Mouse (Mus musculus) layer of hippocampus, adult 18-20 months (tissue): ENCODE results near the gene Pced1b. TPM values are rescaled to one million over a fixed set of nuclear protein-coding genes. Genes with fewer than 3 reads are reported as not detected.
"Not testable (repeated sequence)": the region's sequence is repeated elsewhere in the genome, so short reads cannot be mapped to it uniquely, and the experiment has no call there.

ENCODE experiments used
- DNase-seq, 2 experiments: peaks; one replicate each; pipeline ENCODE4 v3.0.0; 2022; ENCODE audit warnings: low spot score in 2 of 2
- long read RNA-seq: library from polyadenylated mRNA; stranded (forward); transcript quantifications from one replicate; pipeline ENCODE4 v2.0.0, GENCODE M21; 2021
- total RNA-seq, 2 experiments: library from RNA; stranded (reverse); gene quantifications; 2 replicates each; pipeline ENCODE4 v1.2.3; 2021

Pced1b gene
- 1 to 10 TPM; 6.0 to 6.9 TPM for total RNA-seq
- long read RNA-seq, partial matches to known transcripts, result 0 of 1 reads
- long read RNA-seq, other reads (novel, unspliced or antisense), result 1 of 1 reads

GRCm38 (mm10) chr15:97246911-97247790 lies at the start of gene Pced1b, which contains the start of gene Amigo2:
Pced1b (plus strand) TSS chr15:97247107.
Amigo2 (minus strand) TSS chr15:97247287.
- peak; percentile 19 to 62 for DNase-seq

GRCm38 (mm10) chr15:97204889-97205288 lies 42.0 kb upstream of the Pced1b start:
- no peak for DNase-seq

- no peak for DNase-seq
Observed at GRCm38 (mm10) chr15:97205776-97206175, 41.1 kb upstream of the Pced1b start.

- DNase-seq, result no peak
Observed at GRCm38 (mm10) chr15:97206506-97206905, 40.4 kb upstream of the Pced1b start.

- not testable (repeated sequence) for DNase-seq
Observed at GRCm38 (mm10) chr15:97209754-97210153, 37.2 kb upstream of the Pced1b start.

GRCm38 (mm10) chr15:97212501-97213477 lies 34.1 kb upstream of the Pced1b start:
- DNase-seq, result no peak

- no peak for DNase-seq
Observed at GRCm38 (mm10) chr15:97216843-97217242, 30.1 kb upstream of the Pced1b start.

GRCm38 (mm10) chr15:97223431-97223830 lies 23.5 kb upstream of the Pced1b start:
- DNase-seq, result no peak

GRCm38 (mm10) chr15:97224003-97224402 lies 22.9 kb upstream of the Pced1b start:
- no peak for DNase-seq

GRCm38 (mm10) chr15:97229494-97230077 lies 17.3 kb upstream of the Pced1b start:
- no peak for DNase-seq

- DNase-seq, result no peak
Observed at GRCm38 (mm10) chr15:97234076-97234475, 12.8 kb upstream of the Pced1b start.

- peak in 1 of 2 experiments; percentile 63 for DNase-seq
Observed at GRCm38 (mm10) chr15:97235183-97235582, 11.7 kb upstream of the Pced1b start.

- no peak for DNase-seq
Observed at GRCm38 (mm10) chr15:97236943-97237342, 10.0 kb upstream of the Pced1b start.

GRCm38 (mm10) chr15:97245392-97245791 lies 1.5 kb upstream of the Pced1b start:
- DNase-seq, result no peak

- no peak for DNase-seq
Observed at GRCm38 (mm10) chr15:97246256-97246655, 651 bp upstream of the Pced1b start.

GRCm38 (mm10) chr15:97247791-97248161 lies 869 bp downstream of the Pced1b start:
- DNase-seq, result no peak

- DNase-seq, result no peak
Observed at GRCm38 (mm10) chr15:97248296-97248695, 1.4 kb downstream of the Pced1b start.

- DNase-seq, result no peak
Observed at GRCm38 (mm10) chr15:97249322-97249721, 2.4 kb downstream of the Pced1b start.

GRCm38 (mm10) chr15:97252493-97253034 lies 5.7 kb downstream of the Pced1b start:
- DNase-seq, result no peak

- DNase-seq, result no peak
Observed at GRCm38 (mm10) chr15:97254375-97254774, 7.5 kb downstream of the Pced1b start.

- no peak for DNase-seq
Observed at GRCm38 (mm10) chr15:97255800-97256199, 8.9 kb downstream of the Pced1b start.
